Mouse (Mus musculus) hindbrain, embryonic 14.5 days (tissue): ENCODE measurements around the gene Pcsk6. TPM values are rescaled to one million over a fixed set of nuclear protein-coding genes. Genes with fewer than 3 reads are reported as not detected.

Source experiments
- polyA plus RNA-seq: library from polyadenylated mRNA; unstranded; fragments of >200 nt; fragmentation: Nextera tagmentation; extraction: Ambion mirVana; gene quantifications from 2 replicates; pipeline ENCODE4 v1.2.1, GENCODE M21; 2014

Gene Pcsk6
- polyA plus RNA-seq, 1 experiment from 2014 or later = 1.9 TPM

Other genes with a start within 250 kb of the Pcsk6 start
- 23.7 and 29.1 TPM in 2 replicates for gene Tarsl2, start 216.8 kb upstream of the Pcsk6 start, polyA plus RNA-seq
- gene Tm2d3, start 170.6 kb upstream of the Pcsk6 start, polyA plus RNA-seq = 85.5 and 94.0 TPM in 2 replicates
- not detected in 2 replicates for gene Gm45213, start 181.9 kb downstream of the Pcsk6 start, polyA plus RNA-seq
- 119 and 124 TPM in 2 replicates for gene Snrpa1, start 197.3 kb downstream of the Pcsk6 start, polyA plus RNA-seq
- 80.3 and 88.0 TPM in 2 replicates for gene Selenos, start 217.9 kb downstream of the Pcsk6 start, polyA plus RNA-seq
- gene Chsy1, start 247.8 kb downstream of the Pcsk6 start, polyA plus RNA-seq = 15.7 and 17.2 TPM in 2 replicates